Mouse (Mus musculus): ENCODE data around the gene Spsb4. TPM values are rescaled to one million over a fixed set of nuclear protein-coding genes. Genes with fewer than 3 reads are reported as not detected.
"Not testable (repeated sequence)": the region's sequence is repeated elsewhere in the genome, so short reads cannot be mapped to it uniquely, and the experiment has no call there.

The Spsb4 gene
- polyA plus RNA-seq, 1 experiment = 0.05 TPM

GRCm38 (mm10) chr9:96947171-96947570 lies 71.5 kb downstream of the Spsb4 start:
- no peak for DNase-seq (ENCODE audit: low read depth in 1 of 2, low spot score in 2 of 2)
- WGBS = 85% methylated on average over 5 of the region's 5 CpGs

DNA sequence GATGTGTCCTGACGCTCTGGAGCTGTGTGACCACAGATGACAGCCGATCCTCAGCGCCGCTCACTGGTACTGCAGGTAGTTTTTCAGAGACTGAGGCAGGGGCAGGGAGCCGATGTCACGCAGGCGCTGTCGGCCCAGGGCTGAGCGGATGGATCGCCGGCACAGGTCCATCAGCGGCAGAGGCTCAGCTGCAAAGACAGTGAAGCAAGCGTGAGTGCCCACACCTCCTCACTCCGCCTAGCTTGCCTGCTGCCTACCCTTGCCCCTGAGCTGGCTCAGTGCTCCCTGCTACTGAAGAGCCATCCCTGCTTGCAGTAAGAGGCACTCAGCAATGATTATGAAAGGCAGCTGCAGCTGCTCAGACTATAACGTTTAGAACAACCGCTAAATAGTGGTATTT lies 74.1 kb downstream of the Spsb4 start:
- no peaks in the 10 kb centered on the region for H3K27me3 ChIP-seq (ENCODE audit: control insufficient read depth, insufficient read depth, low read length)

More at GRCm38 (mm10) chr9:96947171-96947570, 71.5 kb downstream of the Spsb4 start:
- H3K27ac ChIP-seq (ENCODE audit: insufficient read depth, low read length) = no peak overlapping the region
- H3K27me3 ChIP-seq (ENCODE audit: control insufficient read depth, insufficient read depth, low read length) = no peaks in the 10 kb centered on the region
- no peaks in the 10 kb centered on the region for H3K36me3 ChIP-seq (ENCODE audit: control insufficient read depth, insufficient read depth, low read length)
- H3K4me1 ChIP-seq (ENCODE audit: control insufficient read depth, insufficient read depth, insufficient read length) = no peaks in the 10 kb centered on the region
- H3K4me3 ChIP-seq (ENCODE audit: extremely low read depth, insufficient read depth, insufficient read length) = no peak overlapping the region
- no peak for TF ChIP-seq CTCF (IDR thresholded peaks at IDR 0.05; ENCODE audit: extremely low read depth, insufficient read depth, insufficient read length, insufficient replicate concordance)
- TF ChIP-seq POLR2A (IDR thresholded peaks at IDR 0.05; ENCODE audit: low read depth, low read length) = no peak

DNA sequence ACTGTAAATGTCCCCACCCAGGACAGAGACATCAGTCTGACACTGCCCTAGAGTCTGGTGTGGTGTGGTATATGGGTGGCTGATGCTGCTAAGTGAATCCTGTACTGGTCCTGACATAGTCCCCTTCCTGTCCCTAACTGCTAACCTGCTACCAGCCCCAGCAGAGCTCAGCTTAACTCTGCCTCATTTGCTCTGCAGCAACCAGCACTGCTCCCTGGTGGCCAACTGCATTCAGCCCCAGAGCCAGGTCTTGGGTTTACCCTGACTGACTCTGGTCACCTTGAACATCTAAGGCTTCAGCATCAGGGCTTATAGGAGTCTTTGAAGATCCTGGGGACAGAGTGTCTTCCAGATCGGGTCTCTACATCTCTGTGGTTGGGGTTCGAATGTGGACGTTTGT lies 75.7 kb downstream of the Spsb4 start:
- peak in 1 of 2 experiments; percentile 18 for DNase-seq (ENCODE audit: low read depth in 1 of 2, low spot score in 2 of 2)
- H3K4me3 ChIP-seq (ENCODE audit: extremely low read depth, insufficient read depth, insufficient read length) = no peak overlapping the region
- TF ChIP-seq CTCF (IDR thresholded peaks at IDR 0.05; ENCODE audit: extremely low read depth, insufficient read depth, insufficient read length, insufficient replicate concordance) (peak; percentile 48; the same call in 1 of the 2 replicates), POLR2A (IDR thresholded peaks at IDR 0.05; ENCODE audit: low read depth, low read length) (no peak)
- H3K27me3 ChIP-seq (ENCODE audit: control insufficient read depth, insufficient read depth, low read length) = no peaks in the 10 kb centered on the region
- no peak overlapping the region for H3K27ac ChIP-seq (ENCODE audit: insufficient read depth, low read length)
- no peaks in the 10 kb centered on the region for H3K36me3 ChIP-seq (ENCODE audit: control insufficient read depth, insufficient read depth, low read length)
- H3K4me1 ChIP-seq (ENCODE audit: control insufficient read depth, insufficient read depth, insufficient read length) = no peaks in the 10 kb centered on the region
- WGBS = 88% methylated on average over 3 of the region's 3 CpGs

More for the DNA sequence above, 74.1 kb downstream of the Spsb4 start:
- Histone ChIP-seq H3K4me3 (ENCODE audit: extremely low read depth, insufficient read depth, insufficient read length) (no peak overlapping the region), H3K27ac (ENCODE audit: insufficient read depth, low read length) (no peak overlapping the region), H3K36me3 (ENCODE audit: control insufficient read depth, insufficient read depth, low read length) (no peaks in the 10 kb centered on the region), H3K4me1 (ENCODE audit: control insufficient read depth, insufficient read depth, insufficient read length) (no peaks in the 10 kb centered on the region)
- WGBS = 84% methylated on average over 16 of the region's 16 CpGs
- DNase-seq (ENCODE audit: low read depth in 1 of 2, low spot score in 2 of 2) = no peak
- no peak for TF ChIP-seq POLR2A (IDR thresholded peaks at IDR 0.05; ENCODE audit: low read depth, low read length)
- no peak for TF ChIP-seq CTCF (IDR thresholded peaks at IDR 0.05; ENCODE audit: extremely low read depth, insufficient read depth, insufficient read length, insufficient replicate concordance)

DNA sequence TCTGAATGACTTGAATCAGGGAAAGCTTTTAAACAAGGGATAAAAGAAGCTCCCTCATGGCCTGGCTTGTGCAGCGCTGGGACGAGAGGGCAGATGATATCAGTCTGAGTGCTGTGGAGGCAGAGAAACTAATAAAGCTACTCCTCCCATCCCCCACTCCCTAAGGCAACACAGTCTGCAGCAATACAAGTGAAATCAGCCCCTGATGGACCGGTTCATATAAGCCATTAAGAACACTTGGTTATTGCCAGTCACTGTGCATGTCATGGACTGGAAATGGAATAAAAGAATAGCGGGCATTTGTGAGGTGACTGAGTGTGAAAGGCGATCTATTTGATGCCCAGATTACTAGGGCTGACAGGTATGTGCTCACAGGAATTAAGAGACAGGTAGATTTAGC lies 79.8 kb downstream of the Spsb4 start:
- 88% methylated on average over 5 of the region's 5 CpGs for WGBS
- H3K36me3 ChIP-seq (ENCODE audit: control insufficient read depth, insufficient read depth, low read length) = no peaks in the 10 kb centered on the region
- DNase-seq (ENCODE audit: low read depth in 1 of 2, low spot score in 2 of 2) = no peak
- H3K4me1 ChIP-seq (ENCODE audit: control insufficient read depth, insufficient read depth, insufficient read length) = peaks cover 2% of the 10 kb centered on the region; the same call in 1 of the 2 replicates
- H3K27ac ChIP-seq (ENCODE audit: insufficient read depth, low read length) = no peak overlapping the region
- no peaks in the 10 kb centered on the region for H3K27me3 ChIP-seq (ENCODE audit: control insufficient read depth, insufficient read depth, low read length)
- TF ChIP-seq POLR2A (IDR thresholded peaks at IDR 0.05; ENCODE audit: low read depth, low read length) (no peak), CTCF (IDR thresholded peaks at IDR 0.05; ENCODE audit: extremely low read depth, insufficient read depth, insufficient read length, insufficient replicate concordance) (no peak)
- H3K4me3 ChIP-seq (ENCODE audit: extremely low read depth, insufficient read depth, insufficient read length) = no peak overlapping the region

GRCm38 (mm10) chr9:96936427-96936826 lies 82.2 kb downstream of the Spsb4 start:
- not testable (repeated sequence) for DNase-seq (ENCODE audit: low read depth in 1 of 2, low spot score in 2 of 2); H3K4me1 ChIP-seq (ENCODE audit: control insufficient read depth, insufficient read depth, insufficient read length); H3K36me3 ChIP-seq (ENCODE audit: control insufficient read depth, insufficient read depth, low read length); H3K4me3 ChIP-seq (ENCODE audit: extremely low read depth, insufficient read depth, insufficient read length); H3K27me3 ChIP-seq (ENCODE audit: control insufficient read depth, insufficient read depth, low read length)
- H3K27ac ChIP-seq (ENCODE audit: insufficient read depth, low read length) = peak overlapping the region; percentile 5; the same call in 1 of the 2 replicates
- WGBS = 72% methylated on average over 2 of the region's 2 CpGs

DNA sequence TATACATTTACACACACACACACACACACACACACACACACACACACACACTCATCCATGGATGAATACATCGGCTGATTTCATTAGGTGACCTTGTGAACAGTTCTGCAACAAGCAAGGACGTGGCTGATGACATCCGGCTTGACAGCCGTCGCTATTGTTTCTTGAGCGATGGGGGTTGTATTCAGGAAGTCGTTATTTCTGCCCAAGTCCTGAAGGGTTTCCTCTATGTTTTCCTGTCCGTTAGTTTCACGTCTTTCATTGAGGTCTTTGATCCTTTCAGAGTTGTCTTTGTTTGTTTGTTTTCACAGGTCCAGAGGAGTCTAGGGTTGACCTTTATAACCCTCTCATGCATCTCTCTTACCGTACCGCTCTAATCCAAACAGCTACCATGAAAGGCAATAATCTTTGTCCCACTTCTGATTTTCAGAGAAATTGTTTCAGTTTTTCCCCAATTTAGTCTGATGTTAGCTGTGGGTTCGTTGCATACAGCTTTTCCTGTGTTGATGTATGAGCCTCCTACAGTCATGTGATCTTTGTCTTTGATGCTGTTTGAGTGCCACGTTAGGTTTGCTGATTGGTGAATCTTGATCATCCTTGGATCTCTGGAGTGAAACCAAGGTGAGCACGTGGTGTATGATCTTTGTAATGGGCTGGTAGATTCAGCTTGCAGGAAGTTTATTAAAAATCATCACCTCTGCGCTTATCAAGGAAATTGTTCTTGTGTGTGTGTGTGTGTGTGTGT lies 82.9 kb downstream of the Spsb4 start:
- 9% methylated on average over 15 of the region's 15 CpGs for WGBS
- TF ChIP-seq CTCF (IDR thresholded peaks at IDR 0.05; ENCODE audit: extremely low read depth, insufficient read depth, insufficient read length, insufficient replicate concordance) (no peak), POLR2A (IDR thresholded peaks at IDR 0.05; ENCODE audit: low read depth, low read length) (no peak)
- H3K27me3 ChIP-seq (ENCODE audit: control insufficient read depth, insufficient read depth, low read length) = no peaks in the 10 kb centered on the region
- peak; percentile 8 to 79 for DNase-seq (ENCODE audit: low read depth in 1 of 2, low spot score in 2 of 2)
- peak overlapping the region; percentile 17; the same call in 1 of the 2 replicates for H3K4me3 ChIP-seq (ENCODE audit: extremely low read depth, insufficient read depth, insufficient read length)
- peak overlapping the region; percentile 52; the same call in 1 of the 2 replicates for H3K27ac ChIP-seq (ENCODE audit: insufficient read depth, low read length)
- H3K36me3 ChIP-seq (ENCODE audit: control insufficient read depth, insufficient read depth, low read length) = no peaks in the 10 kb centered on the region
- H3K4me1 ChIP-seq (ENCODE audit: control insufficient read depth, insufficient read depth, insufficient read length) = peaks cover 2% of the 10 kb centered on the region; the same call in 1 of the 2 replicates

DNA sequence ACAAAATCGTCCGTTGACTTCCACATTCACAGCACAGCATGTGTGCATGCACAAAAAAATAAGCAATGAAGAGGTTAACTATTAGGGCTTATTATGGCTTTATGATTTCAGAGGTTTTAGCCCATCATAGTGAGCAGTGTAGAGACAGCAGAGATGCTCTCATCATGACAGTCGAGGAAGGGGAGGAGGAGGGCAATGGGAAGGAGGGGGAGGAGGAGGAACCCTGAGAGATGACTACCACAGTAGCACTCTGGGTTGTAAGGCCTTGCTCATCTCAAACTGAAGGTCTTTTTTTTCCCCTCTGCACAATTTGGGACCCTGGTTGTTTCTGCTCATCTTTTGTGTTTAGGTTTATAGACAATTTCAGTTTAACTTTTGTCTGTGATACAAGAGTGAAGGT lies 83.8 kb downstream of the Spsb4 start:
- 72% methylated on average over 3 of the region's 3 CpGs for WGBS
- Histone ChIP-seq H3K27ac (ENCODE audit: insufficient read depth, low read length) (no peak overlapping the region), H3K4me3 (ENCODE audit: extremely low read depth, insufficient read depth, insufficient read length) (no peak overlapping the region), H3K36me3 (ENCODE audit: control insufficient read depth, insufficient read depth, low read length) (no peaks in the 10 kb centered on the region), H3K4me1 (ENCODE audit: control insufficient read depth, insufficient read depth, insufficient read length) (peaks cover 2% of the 10 kb centered on the region; the same call in 1 of the 2 replicates), H3K27me3 (ENCODE audit: control insufficient read depth, insufficient read depth, low read length) (no peaks in the 10 kb centered on the region)
- TF ChIP-seq POLR2A (IDR thresholded peaks at IDR 0.05; ENCODE audit: low read depth, low read length) = no peak
- TF ChIP-seq CTCF (IDR thresholded peaks at IDR 0.05; ENCODE audit: extremely low read depth, insufficient read depth, insufficient read length, insufficient replicate concordance) = no peak
- DNase-seq (ENCODE audit: low read depth in 1 of 2, low spot score in 2 of 2) = no peak

Data from spleen, adult 2 months (tissue).